Mouse (Mus musculus) CD4-positive, CD25-positive, alpha-beta regulatory T cell (primary cell): Measurements from ENCODE around the gene Fam122a. TPM values are rescaled to one million over a fixed set of nuclear protein-coding genes. Genes with fewer than 3 reads are reported as not detected.

Experiments used
- polyA plus RNA-seq: library from polyadenylated mRNA; unstranded; fragments of 100-300 nt; shearing (Covaris generic); gene quantifications from one replicate; pipeline ENCODE4 v1.2.1, GENCODE M21; 2017

Fam122a gene
- 46.5 TPM for polyA plus RNA-seq

GRCm38 (mm10) chr19:24476929-24477882 lies at the start of gene Fam122a:
TSS of gene Fam122a (minus strand) at chr19:24477356.

Other genes starting within 250 kb of the Fam122a start
- 23.3 TPM for gene Fxn, start 196.8 kb downstream of the Fam122a start, polyA plus RNA-seq
- 5.9 TPM for gene Pip5k1b, start 78.5 kb upstream of the Fam122a start, polyA plus RNA-seq
- not detected for gene Tmem252, start 196.7 kb upstream of the Fam122a start, polyA plus RNA-seq